Mouse (Mus musculus) kidney, postnatal 4 days (tissue): ENCODE results near the gene Plxdc1.
"Not testable (repeated sequence)": the region's sequence is repeated elsewhere in the genome, so short reads cannot be mapped to it uniquely, and the experiment has no call there.

ENCODE experiments used
- DNase-seq, 2 experiments: peaks; one replicate each; pipeline ENCODE4 v3.0.0; 2021; ENCODE audit warnings: mixed read lengths in 2 of 2

Plxdc1 gene

DNA sequence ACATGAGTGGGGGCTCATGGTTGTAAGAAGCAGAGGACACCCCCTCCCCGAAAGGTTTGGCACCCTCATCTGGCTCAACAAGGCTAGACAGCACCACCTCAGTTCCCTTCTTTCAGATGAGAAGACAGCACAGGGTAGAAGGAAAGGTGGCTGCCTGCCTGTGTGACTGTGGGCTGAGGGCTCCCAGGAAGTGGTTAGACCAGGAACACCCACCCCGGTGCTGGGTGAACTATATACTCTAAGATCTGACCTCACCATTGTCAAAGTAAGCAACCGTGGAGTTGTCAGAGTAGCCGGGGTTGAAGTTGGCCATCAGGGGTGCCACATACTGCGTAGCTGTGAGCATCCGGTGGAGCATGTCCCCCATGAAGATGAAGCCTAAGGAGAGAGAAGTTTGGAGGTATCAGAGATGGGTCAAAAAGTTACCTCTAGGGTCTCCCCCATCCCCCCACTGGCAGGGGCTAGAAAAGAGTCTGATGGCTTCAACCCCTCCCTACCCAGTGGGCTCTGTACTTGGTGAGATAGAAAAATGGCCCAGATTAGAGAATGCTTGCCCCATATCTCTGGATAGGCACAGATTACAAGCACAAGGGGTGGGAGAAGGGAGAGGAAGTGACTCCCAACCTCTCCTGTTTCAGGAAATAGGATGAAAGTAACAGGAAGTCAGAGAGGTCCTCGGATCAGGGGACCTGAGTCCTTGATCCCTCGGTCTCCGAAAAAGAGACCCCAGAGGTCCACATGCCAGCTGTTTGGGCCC is 30.9 kb downstream of the Plxdc1 start:
- DNase-seq = no peak

DNA sequence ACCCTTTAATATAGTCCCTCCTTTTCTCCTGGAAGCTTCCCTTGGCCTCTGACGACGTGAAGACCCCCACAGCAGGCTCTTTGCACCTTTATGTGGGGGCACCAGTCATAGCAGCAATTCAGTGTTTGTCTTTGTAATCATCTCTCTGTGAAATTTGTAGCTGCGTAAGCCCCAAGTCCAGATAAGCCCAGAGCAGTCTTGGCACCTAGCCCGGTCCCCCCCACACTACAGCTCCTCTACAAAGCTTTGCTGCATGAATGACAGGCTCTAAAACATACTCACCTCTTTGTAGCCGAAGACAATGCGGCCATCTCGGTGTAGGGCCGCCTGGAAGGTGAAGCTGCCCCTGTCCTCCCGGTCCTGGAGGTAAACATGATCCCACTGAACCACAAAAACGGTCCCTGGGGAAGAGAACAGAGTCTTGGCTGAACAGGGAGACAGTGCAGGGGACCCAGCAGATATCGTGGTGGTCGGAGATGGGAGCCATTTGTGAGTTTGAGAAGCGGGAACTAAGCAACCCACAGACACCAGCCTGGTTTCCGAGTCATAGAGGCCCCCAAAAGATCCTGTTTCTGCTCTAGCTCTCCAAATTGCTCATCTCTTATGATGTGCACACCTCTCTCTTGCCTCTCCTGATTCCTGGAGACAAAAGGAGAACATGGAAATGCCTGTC is 31.6 kb downstream of the Plxdc1 start:
- peak; percentile 42 to 47 for DNase-seq

DNA sequence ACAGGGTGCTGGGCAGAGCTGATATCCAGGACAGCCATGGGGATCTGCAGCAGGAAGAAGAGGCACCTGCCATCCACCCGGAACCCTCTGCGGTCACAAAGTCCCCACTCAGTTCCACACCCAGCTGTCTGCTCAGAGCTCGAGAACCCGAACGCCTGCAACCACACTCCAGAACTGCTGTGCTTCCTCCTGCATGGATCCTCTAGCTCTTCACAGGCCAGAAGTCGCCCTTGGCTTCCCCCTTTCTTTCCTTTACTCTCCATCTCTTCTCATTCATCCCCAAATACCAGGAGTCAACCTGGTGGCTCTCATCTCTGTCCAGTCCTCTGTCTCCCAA is 32.3 kb downstream of the Plxdc1 start:
- DNase-seq = no peak

DNA sequence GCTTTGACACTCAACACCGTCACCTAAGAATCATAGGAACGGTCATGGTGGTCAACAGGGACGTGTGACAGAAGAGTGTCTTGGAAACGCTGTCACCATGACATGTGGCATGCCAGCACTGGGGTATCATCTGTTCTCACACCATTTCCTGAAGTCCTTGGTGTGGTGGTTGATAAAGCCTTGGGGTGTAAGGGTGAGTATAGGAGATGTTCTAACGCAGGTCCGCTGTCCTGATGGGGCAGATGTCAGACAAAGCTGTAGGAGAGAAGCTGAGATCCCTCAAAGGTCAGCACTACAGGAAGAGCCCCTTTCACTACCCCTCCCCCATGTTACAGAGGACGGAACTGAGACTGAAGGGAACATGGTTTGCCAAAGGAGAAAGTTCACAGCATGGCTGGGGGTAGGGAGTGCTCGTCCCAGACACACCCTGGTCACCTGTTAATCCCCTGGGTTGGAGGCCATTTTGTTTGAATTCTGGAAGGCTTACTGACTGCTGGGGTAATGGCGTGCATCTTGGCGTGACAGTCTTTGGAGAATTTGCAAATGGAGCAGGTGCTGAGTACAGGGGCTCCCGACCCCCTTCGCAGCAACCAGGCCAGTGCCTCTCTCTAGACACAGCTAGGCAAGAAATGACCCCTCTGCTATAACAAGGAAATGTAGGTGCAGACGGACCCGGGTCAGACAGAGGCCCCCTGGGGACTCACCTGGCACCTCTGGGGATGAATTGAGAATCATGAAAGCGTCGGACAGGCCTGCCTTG is 32.9 kb downstream of the Plxdc1 start:
- no peak for DNase-seq

DNA sequence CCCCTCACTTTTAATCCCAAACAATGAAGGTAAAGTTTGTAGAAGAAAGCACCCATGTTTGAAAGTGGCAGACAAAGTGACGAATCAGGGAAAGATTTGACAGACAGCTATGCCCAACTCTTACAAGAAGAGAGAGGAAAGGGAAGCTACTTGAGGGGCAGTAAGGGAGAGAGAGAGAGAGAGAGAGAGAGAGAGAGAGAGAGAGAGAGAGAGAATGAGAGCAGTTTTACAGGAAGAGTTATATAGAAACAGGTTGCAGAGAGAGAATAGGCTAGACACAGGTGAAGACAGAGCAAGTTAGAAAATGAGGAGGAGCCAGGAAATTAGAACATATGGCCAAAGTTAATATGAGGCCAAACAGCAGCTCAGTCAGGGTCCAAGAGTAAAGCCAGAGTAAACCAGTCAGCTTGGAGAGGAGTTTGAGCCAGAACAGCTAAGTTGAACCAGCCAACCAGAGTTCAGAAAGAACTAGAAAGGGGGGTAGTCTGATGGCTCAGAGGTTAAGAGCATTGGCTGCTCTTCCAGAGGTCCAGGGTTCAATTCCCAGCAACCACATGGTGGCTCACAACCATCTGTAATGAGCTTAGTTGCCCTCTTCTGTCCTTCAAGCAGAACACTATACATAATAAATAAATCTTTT is 33.8 kb downstream of the Plxdc1 start:
- DNase-seq = no peak

DNA sequence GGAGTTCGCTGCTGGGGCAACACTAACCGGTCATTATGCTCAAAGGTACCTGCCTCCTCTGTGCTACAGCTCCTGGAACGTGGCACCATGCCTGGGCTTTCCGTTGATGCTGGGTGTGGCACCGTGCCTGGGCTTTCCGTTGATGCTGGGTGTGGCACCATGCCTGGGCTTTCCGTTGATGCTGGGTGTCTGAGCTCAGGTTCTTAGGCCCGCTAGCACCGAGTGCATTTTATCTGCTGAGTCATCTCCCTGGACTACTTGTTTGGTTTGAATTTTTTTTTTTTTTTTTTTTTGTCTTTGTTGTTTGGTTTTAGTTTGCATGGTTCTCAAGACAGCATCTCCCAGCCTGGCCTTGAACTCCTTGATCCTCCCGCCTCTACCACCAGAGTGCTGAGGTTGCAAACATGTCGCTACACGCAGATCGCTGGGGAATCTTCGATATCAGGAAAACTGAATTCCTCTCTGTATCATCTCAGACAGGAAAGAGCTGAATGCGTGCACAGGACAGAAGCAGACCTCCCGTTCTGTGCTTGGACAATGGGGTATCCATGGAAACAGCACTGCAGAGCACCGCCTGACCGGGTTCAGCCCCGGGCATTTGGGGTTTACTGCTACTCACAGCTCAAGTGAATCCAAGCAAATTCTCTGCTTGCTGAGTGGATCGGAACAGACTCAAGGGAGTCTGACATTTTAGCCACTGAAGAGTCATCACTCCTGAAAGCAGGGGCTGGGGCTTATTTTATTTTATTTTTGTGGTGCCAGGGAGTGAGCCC is 36.4 kb downstream of the Plxdc1 start:
- DNase-seq = peak in 1 of 2 experiments; percentile 39

DNA sequence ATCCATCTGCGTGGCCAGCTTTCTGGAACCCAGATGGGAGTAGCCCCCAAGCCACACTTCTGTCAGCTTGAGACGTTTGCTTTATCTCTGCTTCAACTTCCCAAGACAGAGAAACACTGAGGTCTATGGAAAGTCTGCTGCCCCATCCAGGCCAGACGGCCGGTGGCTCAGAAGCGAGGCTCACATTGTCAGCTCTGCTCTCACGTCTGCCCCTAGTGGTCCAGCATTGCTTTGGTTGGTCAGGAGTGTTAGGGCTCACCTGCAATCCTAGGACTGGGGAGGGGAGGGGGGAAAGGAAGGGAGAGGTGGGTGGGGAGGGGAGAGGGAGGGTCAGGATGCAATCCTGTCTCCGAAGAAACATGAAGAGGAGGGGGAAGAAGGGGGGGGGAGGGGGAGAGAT is 38.8 kb downstream of the Plxdc1 start:
- peak; percentile 74 to 83 for DNase-seq

DNA sequence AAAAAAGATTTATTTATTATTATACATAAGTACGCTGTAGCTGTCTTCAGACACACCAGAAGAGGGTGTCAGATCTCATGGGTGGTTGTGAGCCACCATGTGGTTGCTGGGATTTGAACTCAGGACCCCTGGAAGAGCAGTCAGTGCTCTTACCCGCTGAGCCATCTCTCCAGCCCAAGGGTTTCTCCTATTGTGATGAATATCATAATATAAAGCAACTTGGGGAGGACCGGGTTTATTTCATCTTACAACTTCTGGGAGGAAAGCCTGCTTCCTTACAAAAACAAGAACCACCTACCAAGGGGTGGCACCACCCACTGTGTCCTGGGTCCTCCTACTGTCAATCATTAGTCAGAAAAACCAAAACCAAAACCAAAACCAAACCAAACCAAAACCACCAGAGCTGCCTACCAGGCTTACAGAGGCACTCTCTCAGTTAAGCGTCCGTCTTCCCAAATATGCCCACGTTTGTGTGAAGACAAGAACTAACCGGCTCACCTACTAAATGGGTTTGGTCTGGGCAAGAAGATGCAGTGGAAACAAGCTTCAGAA is 40.4 kb downstream of the Plxdc1 start:
- DNase-seq = not testable (repeated sequence)

DNA sequence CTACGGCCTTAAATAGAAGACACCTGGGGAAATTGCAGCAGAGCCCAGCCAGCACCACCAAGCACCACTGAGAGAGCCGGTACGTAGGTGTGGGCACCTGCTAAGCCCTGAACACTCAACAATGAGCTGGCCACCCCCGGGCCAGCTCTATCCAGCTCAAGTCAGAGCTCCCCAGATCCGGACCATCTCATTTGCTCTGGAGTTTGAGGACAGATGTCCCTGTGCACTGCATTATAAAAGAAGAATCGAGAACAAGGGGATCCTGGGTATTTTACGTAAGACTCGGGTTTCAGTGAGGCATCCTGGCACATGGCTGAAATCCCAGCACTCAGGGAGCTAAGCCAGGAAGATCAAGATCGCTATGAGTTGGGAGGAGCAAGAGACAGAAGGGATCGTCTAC is 41.2 kb downstream of the Plxdc1 start:
- no peak for DNase-seq

DNA sequence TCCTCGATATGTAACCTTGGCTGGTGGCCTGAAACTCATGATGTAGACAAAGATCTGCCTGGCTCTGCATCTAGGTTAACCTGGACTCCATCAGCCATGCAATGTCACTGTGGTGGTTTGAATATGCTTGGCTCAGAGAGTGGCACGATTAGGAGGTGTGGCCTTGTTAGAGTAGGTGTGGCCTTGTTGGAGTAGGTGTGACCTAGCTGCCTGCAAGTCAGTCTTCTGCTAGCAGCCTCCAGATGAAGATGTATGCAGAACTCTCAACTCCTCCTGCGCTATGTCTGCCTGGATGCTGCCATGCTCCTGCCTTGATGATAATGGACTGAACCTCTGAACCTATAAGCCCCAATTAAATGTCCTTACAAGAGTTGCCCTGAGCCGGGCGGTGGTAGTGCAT is 43.0 kb downstream of the Plxdc1 start:
- DNase-seq = no peak

DNA sequence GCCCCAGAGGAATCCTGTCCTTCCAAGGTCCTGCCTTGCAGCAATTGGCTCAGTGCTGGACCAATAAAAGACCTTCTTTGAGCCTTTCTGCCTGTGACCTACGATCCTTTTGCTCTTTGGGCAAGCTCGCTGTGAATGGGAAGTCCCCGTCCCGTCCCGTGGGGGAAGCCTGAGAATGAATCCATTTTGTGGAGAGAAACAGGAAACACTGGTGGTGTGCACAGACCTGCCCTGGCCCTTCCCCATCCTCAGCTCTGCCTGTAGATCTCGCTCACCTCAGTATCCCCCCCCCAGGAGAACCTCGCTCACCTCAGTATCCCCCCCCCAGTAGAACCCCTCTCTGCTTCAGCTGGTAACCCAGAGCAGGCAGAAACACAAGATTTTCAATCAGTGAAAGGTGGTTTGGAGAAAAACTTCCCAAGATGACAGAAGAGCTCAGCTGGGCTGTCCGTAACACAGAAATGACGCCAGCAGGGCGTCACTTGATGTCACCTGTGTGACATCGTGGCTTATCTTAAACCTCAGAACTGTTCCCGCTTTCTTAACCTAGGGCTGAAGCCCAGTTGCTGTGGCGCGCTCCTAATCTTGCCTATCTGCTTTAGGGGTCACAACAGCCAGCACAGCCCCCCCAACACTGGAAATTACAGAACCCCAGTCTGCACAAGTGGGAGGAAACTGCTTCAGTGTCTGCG is 43.7 kb downstream of the Plxdc1 start:
- no peak for DNase-seq

DNA sequence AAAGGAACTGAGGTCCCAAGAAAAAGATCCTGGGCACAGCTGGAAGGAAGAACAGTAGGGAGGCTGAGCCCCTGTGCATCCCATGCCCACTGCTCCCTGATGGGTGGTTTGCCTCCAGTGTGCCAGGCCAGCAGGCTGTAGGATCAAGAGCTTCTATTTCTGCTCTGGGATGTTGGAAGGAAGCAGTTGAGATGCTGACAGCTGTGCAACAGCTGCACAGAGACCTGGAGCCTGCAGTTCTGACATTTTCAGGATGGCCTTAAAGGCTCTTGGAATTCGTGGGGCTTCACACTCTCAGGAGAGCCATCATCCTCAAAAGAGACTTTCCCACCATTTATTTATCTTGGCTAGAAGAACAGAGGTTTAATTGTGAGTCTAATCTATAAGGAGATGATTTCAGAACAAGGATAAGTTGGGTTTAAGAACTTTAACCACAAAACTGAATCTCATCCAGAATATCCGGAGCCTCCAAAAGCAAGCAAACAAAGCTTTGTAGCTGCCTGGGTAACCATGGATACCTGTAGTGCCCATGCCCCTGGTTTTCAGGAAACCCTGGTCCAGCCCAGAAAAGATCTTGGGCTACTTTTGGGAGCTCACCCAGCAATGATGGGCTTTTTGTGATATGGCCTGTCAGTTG is 48.7 kb downstream of the Plxdc1 start:
- no peak for DNase-seq

DNA sequence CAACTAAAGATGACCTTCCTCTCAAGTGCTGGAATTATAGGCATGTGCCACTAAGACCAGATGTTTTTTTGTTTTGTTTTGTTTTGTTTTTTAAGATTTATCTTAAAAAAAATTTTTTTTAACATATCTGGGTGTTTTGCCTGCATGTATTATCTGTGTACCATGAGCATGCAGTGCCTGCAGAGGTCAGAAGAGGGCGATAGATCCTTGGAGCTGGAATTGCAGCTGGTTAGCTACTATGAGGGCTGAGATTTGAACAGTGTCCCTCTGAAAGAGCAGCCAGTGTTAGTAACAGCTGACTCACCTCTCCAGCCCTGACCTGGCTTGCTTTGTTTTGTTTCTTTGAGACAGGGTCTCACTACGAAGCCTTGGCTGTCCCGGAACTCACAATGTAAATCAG is 49.5 kb downstream of the Plxdc1 start:
- DNase-seq = peak; percentile 81 to 82

DNA sequence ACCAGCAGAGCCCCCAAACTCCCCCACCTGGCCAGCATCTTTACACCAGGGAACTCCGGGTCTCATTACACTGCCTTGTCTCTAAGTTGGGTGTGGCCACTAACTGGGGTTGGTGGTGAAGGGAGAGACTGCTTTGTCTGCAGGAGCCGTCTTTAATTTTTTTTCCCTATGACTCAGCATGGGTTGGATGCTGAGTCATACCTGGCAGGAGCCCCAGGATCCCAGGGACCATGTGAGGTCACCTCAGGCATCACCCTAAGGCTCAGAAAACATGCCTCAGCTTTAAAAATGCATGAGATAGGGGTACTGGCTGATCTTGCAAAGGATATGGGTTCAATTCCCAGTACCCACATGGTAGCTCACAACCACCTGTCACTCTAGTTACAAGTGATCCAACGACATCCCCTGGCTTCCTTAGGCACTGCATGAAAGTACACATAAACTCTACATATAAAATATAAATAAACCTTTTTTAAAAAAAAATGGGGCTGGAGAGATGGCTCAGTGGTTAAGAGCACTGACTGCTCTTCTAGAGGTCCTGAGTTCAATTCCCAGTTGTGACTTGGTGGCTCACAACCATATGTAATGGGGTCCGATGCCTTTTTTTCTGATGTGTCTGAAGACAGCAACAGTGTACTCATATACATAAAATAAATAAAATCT is 50.2 kb downstream of the Plxdc1 start:
- DNase-seq = no peak

DNA sequence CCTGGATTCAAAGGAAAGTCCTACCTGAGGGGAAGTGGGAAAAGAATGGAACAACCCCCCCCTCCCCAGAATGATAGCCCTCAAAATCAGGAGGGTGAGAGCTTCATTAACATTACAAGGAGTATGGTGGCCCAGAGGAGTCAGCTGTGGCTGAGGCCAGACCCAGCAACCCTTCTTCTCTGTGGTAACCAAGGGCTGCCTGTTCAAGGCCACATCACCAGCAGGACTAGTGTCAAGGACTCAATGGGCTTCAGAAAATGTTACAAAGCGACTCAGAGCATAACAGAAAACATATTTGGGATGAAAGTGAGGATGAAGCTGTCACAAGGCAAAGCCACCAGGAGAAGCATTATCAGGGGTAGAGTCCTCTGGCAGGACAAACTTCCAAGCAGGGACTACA is 52.7 kb downstream of the Plxdc1 start:
- no peak for DNase-seq

DNA sequence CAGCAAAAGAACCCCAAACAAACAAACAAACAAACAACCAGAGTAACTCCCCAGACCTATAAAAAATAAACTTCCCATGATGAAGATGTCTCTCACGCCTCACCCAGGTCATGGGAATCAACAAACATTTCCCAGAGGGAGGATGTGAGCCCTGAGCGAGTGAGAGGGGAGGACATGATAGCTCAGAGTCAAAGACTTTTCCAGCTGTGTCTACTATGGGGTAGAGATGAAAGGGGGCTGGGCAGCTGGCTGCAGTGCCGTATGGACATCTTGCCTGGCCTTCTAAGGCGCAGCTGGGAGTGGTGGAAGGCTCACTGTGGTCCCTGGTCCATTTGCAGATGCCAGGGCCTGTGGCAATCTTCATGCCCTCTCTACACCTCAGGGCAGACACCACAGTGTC is 57.3 kb downstream of the Plxdc1 start:
- no peak for DNase-seq

DNA sequence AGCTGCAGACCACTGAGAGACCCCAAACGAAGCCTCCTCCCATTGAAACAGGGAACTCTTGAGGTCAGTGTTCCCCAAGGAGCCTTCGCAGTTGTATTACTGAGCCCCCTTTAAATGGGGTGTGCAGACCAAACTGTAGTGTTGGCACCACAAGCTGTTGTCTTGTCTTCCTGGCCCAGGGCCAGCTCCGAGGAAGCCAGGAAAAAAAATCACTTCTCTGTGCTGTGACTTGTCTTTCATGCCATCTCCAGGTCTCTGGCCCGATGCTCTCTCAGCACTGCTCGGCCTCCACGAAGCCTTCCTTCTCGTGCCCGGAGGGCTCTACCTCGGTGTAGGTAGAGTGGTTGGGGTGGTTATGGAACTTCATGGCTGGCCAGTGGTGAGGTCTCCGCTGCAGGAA is 62.0 kb downstream of the Plxdc1 start:
- DNase-seq = no peak

DNA sequence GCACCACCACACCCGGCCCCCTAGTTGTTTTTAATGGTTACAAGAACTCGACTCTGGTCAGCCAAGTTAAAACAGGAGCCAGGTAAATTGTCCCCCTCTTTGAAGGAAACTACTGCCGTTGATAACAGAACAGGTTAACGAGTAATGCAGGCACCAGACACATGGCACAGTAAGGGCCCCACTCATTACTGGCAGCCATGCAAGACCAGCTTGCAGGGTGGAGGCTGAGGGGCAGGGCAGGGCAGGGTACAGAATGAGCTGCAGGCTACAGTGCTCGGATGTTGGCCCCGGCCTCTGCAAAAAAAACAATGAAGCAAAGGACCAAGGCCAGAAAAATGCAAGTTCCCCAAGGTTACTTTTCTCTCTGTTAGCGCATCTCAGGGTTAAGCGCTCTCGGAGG is 62.6 kb downstream of the Plxdc1 start:
- DNase-seq = peak in 1 of 2 experiments; percentile 34

DNA sequence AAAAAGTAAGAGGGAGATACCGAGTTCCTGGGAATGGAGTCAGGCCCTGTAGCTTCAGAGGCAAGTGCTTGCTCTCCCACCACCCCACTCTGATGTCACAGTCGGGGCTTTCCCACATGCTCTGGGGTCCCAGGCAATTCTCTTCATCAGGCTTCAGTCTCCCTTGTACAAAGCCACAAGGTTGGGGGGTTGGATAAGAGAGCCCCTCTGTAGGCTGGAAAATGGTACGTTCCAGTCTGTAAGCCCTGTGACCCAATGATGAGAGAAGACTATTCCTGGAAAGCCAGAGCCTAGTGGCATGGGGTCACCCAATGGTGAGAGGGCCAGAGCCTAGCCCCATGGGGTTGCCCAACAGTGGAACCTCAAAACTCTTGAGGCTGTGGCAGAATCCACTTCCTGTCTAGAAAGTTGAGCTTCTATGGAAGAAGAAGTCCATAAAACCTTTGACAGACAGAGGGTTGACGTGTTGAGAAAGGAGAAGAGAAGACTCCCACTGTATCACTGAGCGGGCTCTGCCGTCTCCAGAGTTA is 70.2 kb downstream of the Plxdc1 start:
- DNase-seq = no peak

DNA sequence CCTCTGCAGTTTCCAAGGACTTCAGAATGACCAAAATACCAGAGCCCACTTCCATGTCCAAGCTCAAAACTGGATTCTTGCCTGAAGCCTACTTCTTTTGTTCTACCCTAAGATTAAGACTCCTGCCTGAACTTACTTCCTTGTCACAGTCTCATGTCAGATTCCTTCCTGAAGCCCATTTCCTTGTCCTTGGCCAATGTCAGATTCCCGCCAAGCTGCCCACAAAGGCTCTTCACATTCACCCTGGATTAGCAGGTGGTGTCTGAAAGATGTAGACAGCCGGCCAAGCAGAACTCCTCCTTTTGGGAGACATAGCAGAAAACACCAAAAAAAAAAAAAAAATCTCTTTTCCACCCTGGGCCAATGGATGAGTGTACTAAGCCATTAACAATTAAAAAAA is 70.8 kb downstream of the Plxdc1 start:
- DNase-seq = no peak
